Mouse (Mus musculus) ES-Bruce4 (cell line): ENCODE data around the gene Adarb1.

Experiments
- CTCF ChIP-seq: IDR thresholded peaks from one replicate; pipeline ENCODE4 v1.8.1; 2011; ENCODE audit warnings: low read depth, low read length
- EP300 ChIP-seq: IDR thresholded peaks from 2 replicates; pipeline ENCODE4 v1.6.1; 2011; ENCODE audit warnings: low read depth, low read length; ENCODE audit not compliant: insufficient read depth
- POLR2A ChIP-seq: IDR thresholded peaks from one replicate; pipeline ENCODE4 v1.8.1; 2011; ENCODE audit warnings: low read length; ENCODE audit not compliant: insufficient read depth

DNA sequence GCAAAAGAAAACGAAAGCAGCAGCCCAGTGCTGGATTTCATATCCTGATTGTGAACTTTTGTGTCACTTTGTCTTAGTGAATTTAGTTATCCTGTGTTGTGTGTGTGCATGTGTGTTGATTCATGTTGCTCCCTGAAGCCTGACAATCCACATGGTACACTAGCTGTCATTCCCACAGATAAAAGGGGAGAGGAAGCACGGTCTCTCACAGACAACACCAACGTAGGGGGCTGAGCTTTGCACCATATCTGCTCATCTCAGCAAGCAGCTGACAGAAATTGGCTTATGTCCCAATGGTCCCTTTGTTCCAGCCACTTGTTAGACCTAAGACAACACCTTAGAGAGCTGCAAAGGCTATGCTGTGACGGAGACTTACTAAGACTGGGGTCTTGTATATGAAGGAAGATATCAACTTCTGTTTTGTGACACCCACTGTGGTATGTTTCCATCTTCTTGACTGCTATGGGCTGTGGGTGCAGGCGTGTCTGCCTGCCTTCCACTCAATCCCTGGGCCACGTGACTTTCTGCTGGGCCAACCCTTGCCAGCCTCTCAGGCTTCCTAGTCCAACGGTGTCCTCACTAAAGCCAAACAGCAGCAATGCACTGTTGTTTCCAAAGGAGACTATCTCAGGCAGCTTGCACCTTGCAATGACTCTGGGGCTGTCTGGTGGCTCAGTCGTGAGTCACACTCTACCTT, 117.7 kb downstream of the Adarb1 start:
- TF ChIP-seq POLR2A: no peak
- TF ChIP-seq CTCF: no peak
- no peak for TF ChIP-seq EP300
